Comparison of ENCODE assay signal across 8 mouse cellular contexts in the genomic region with DNA sequence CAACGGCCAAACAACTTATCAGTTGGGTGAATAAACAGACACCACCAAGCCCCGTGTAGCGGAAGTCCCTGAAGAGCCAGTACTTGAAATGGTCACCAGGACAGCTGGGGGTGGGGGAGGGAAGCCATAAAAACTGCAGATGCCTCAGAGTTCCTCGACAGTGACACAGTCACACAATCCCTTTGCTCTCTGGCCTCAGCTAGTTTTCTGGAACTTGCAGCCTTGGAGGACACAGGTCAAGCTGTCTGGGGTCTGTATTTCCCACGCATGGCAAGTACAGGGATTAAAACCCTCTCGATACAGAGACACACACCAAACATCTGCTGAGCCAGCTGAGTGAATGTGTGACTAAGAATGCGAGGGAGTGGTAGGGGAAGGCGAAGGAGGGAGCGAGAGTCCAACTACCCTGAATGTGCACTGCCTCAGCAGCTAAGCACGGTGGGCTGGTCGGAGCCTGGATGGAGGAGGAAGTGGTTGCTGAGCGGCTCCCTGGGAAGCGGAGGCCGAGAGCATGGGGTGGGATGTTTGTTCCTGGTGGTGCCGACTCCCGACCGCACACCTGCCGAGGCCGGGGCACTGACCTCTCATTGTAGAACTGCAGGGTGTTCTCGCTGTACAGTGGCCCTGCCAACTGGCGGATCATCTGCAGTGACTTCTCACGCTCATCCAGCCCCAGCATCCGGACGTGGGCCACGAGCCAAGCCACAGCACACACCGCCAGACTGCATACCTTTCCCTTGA. TPM values are rescaled to one million over a fixed set of nuclear protein-coding genes. Genes with fewer than 3 reads are reported as not detected.
DNase-seq lines count a peak whose midpoint lies in the region; ATAC-seq and TF ChIP-seq lines count a peak whose summit lies in the region.
"Had no signal": no experiment of that assay in that cellular context is flagged by ENCODE, and none has a peak within 500 bp of the region (broad histone marks: within the 10 kb centered on the region; RNA-seq: fewer than 3 reads in every experiment).

No protein-coding gene starts in this region.

- no peak overlapping the region for H3K4me3 ChIP-seq in lung, adult 2 months (replicated peaks; ENCODE audit: extremely low read depth, low read depth, low read length)
- H3K4me3 ChIP-seq in cerebellum, adult 2 months (replicated peaks; ENCODE audit: insufficient read depth, low read depth, low read length) = no peak overlapping the region
- H3K4me3 ChIP-seq: midbrain, embryonic 12.5 days had no signal

- 32% methylated on average over 26 of the region's 26 CpGs for WGBS in lung, adult 2 months
- WGBS in cerebellum, adult 2 months = 62% methylated on average over 26 of the region's 26 CpGs

- TF ChIP-seq POLR2A in lung, adult 2 months (IDR thresholded peaks at IDR 0.05; ENCODE audit: borderline replicate concordance, extremely low read depth, low read depth, low read length) = no peak
- no peak for TF ChIP-seq POLR2A in cerebellum, adult 2 months (IDR thresholded peaks at IDR 0.05; ENCODE audit: borderline replicate concordance, insufficient read depth, low read length)

- in situ Hi-C loops in Patski (cut with MboI; ENCODE audit: low pct_unique_long_range_greater_than_20kb) = loop anchor here (10.0 kb wide), 1 partner anchor 226 kb away; no protein-coding TSS in a partner anchor

- peaks cover 29% of the 10 kb centered on the region for H3K4me1 ChIP-seq in lung, adult 2 months (ENCODE audit: control insufficient read depth, insufficient read depth, low read length)
- H3K4me1 ChIP-seq in cerebellum, adult 2 months (ENCODE audit: control insufficient read depth, insufficient read depth, low read length) = no peaks in the 10 kb centered on the region
- H3K4me1 ChIP-seq: midbrain, embryonic 12.5 days had no signal

- H3K27ac ChIP-seq in cerebellum, adult 2 months (ENCODE audit: insufficient read depth, low read length) = no peak overlapping the region
- H3K27ac ChIP-seq: midbrain, embryonic 12.5 days had no signal

- POLR2A ChIA-PET in Patski (lab: Charles Lee) = interaction anchor here (0.6 to 1.1 kb wide), 2 partner anchors 10 to 99 kb away, joined by 3 to 6 read pairs; no protein-coding TSS in a partner anchor

- TF ChIP-seq CTCF in Patski (IDR thresholded peaks at IDR 0.05) = no peak
- TF ChIP-seq CTCF in lung, adult 2 months (IDR thresholded peaks at IDR 0.05; ENCODE audit: insufficient read depth, low read length) = no peak
- TF ChIP-seq CTCF in cerebellum, adult 2 months (IDR thresholded peaks at IDR 0.05; ENCODE audit: borderline replicate concordance, insufficient read depth, low read depth, low read length) = no peak

- CTCF ChIA-PET in Patski (lab: Charles Lee) = interaction anchor here (1.0 to 5.7 kb wide), 7 partner anchors 9 to 78 kb away, joined by 3 to 85 read pairs (median 7); partner anchors contain the start of gene Csf3

- H3K27me3 ChIP-seq in Patski = no peaks in the 10 kb centered on the region
- H3K27me3 ChIP-seq in cerebellum, adult 2 months (ENCODE audit: control insufficient read depth, insufficient read depth, low read length) = no peaks in the 10 kb centered on the region
- H3K27me3 ChIP-seq: midbrain, embryonic 12.5 days had no signal

- peak; percentile 40 for ATAC-seq in Patski

- DNase-seq in CD4-positive helper T cell, adult 2 months (ENCODE audit: low read depth, low spot score) = peak; percentile 29
- peak; percentile 81 for DNase-seq in Patski (ENCODE audit: low read depth, low spot score)
- peak; percentile 62 for DNase-seq in heart, postnatal 4 days
- DNase-seq in lung, adult 2 months = peak; percentile 46
- peak; percentile 62 for DNase-seq in urinary bladder, postnatal 25 days (ENCODE audit: low spot score)
- DNase-seq in cerebellum, adult 2 months = no peak
- DNase-seq in layer of hippocampus, adult 11-12 months (ENCODE audit: low spot score) = no peak

RNA-seq across cellular contexts. Expression of gene Csf3, which starts 8.1 kb away (rescaled TPM):
- 0.62 TPM for polyA plus RNA-seq in Patski (2021)
- not detected for total RNA-seq in heart, postnatal 4 days (2021)
- not detected in 2 replicates for polyA plus RNA-seq in lung, adult 2 months (2012; rRNA removed)
- not detected in 2 replicates for polyA plus RNA-seq in cerebellum, adult 2 months (2012; rRNA removed)
- polyA plus RNA-seq: midbrain, embryonic 12.5 days had no signal

RNA-seq across cellular contexts. Expression of gene Med24, which starts 20.1 kb away (rescaled TPM):
- polyA plus RNA-seq in Patski (2021) = 47.2 TPM
- 10 to 100 TPM; 51.7 to 52.3 TPM for total RNA-seq in heart, postnatal 4 days (2021)
- 45.0 and 55.1 TPM in 2 replicates for polyA plus RNA-seq in lung, adult 2 months (2012; rRNA removed)
- polyA plus RNA-seq in cerebellum, adult 2 months (2012; rRNA removed) = 105 and 108 TPM in 2 replicates

RNA-seq across cellular contexts. Expression of gene Psmd3, which starts 26.8 kb away (rescaled TPM):
- 161 TPM for polyA plus RNA-seq in Patski (2021)
- total RNA-seq in heart, postnatal 4 days (2021) = 100 to 1,000 TPM; 138 to 140 TPM
- polyA plus RNA-seq in lung, adult 2 months (2012; rRNA removed) = 136 and 156 TPM in 2 replicates
- 205 and 207 TPM in 2 replicates for polyA plus RNA-seq in cerebellum, adult 2 months (2012; rRNA removed)

RNA-seq across cellular contexts. Expression of gene Thra, which starts 31.3 kb away (rescaled TPM):
- 44.7 TPM for polyA plus RNA-seq in Patski (2021)
- total RNA-seq in heart, postnatal 4 days (2021) = 100 to 1,000 TPM; 171 to 183 TPM
- polyA plus RNA-seq in lung, adult 2 months (2012; rRNA removed) = 142 and 159 TPM in 2 replicates
- 439 and 447 TPM in 2 replicates for polyA plus RNA-seq in cerebellum, adult 2 months (2012; rRNA removed)

RNA-seq across cellular contexts. Expression of gene Gsdma, which starts 45.0 kb away (rescaled TPM):
- 0.06 TPM for polyA plus RNA-seq in Patski (2021)
- not detected for total RNA-seq in heart, postnatal 4 days (2021)
- 11.5 TPM in 1 of 2 replicates, not detected in the other for polyA plus RNA-seq in lung, adult 2 months (2012; rRNA removed)
- polyA plus RNA-seq in cerebellum, adult 2 months (2012; rRNA removed) = 0.13 and 0.28 TPM in 2 replicates
- polyA plus RNA-seq: midbrain, embryonic 12.5 days had no signal

Comparison
In these comparisons a context has a peak if more than half of its experiments do, and no peak if none do; other contexts are left out.
1. DNase-seq: peak in CD4-positive helper T cell, adult 2 months (single experiment), Patski (single experiment), heart, postnatal 4 days (single experiment), lung, adult 2 months (single experiment) and urinary bladder, postnatal 25 days (single experiment); none in cerebellum, adult 2 months (0 of 2) and layer of hippocampus, adult 11-12 months (single experiment).